Mouse (Mus musculus): ENCODE data around the gene Rnf169. TPM values are rescaled to one million over a fixed set of nuclear protein-coding genes. Genes with fewer than 3 reads are reported as not detected.
"Not testable (repeated sequence)": the region's sequence is repeated elsewhere in the genome, so short reads cannot be mapped to it uniquely, and the experiment has no call there.

Gene Rnf169
- total and polyA plus RNA-seq, 2 experiments from 2014 or later: 2.6 to 14.2 TPM

GRCm38 (mm10) chr7:99946356-99946755 lies 33.9 kb downstream of the Rnf169 start:
- 92% methylated on average over 4 of the region's 4 CpGs for WGBS
- H3K4me1 ChIP-seq (ENCODE audit: insufficient read depth, low read length): no peaks in the 10 kb centered on the region
- no peak for TF ChIP-seq CTCF (IDR thresholded peaks at IDR 0.05; ENCODE audit: low read depth)

GRCm38 (mm10) chr7:99945939-99946338 lies 34.3 kb downstream of the Rnf169 start:
- no peaks in the 10 kb centered on the region for H3K27me3 ChIP-seq (ENCODE audit: insufficient read depth, low read length)
- peaks cover 30% of the 10 kb centered on the region for H3K36me3 ChIP-seq (ENCODE audit: insufficient read depth, low read length)
- no peak for TF ChIP-seq CTCF (IDR thresholded peaks at IDR 0.05; ENCODE audit: low read depth)
- ATAC-seq (no peak), DNase-seq (ENCODE audit: low spot score) (no peak)
- no peak overlapping the region for H3K9ac ChIP-seq (replicated peaks; ENCODE audit: low read length)
- no peaks in the 10 kb centered on the region for H3K9me3 ChIP-seq (ENCODE audit: low read length)
- H3K27ac ChIP-seq: no peak overlapping the region
- no peaks in the 10 kb centered on the region for H3K4me1 ChIP-seq (ENCODE audit: insufficient read depth, low read length)
- H3K4me2 ChIP-seq (ENCODE audit: low read depth, low read length): no peak overlapping the region
- H3K4me3 ChIP-seq (ENCODE audit: low read length): no peak overlapping the region
- WGBS: 98% methylated on average over 3 of the region's 3 CpGs

More at GRCm38 (mm10) chr7:99946356-99946755, 33.9 kb downstream of the Rnf169 start:
- H3K27me3 ChIP-seq (ENCODE audit: insufficient read depth, low read length): no peaks in the 10 kb centered on the region
- H3K4me3 ChIP-seq (ENCODE audit: low read length): no peak overlapping the region
- DNase-seq (ENCODE audit: low spot score) (no peak), ATAC-seq (no peak)
- no peak overlapping the region for H3K9ac ChIP-seq (replicated peaks; ENCODE audit: low read length)
- peaks cover 30% of the 10 kb centered on the region for H3K36me3 ChIP-seq (ENCODE audit: insufficient read depth, low read length)
- no peak overlapping the region for H3K27ac ChIP-seq
- H3K4me2 ChIP-seq (ENCODE audit: low read depth, low read length): no peak overlapping the region
- H3K9me3 ChIP-seq (ENCODE audit: low read length): no peaks in the 10 kb centered on the region

- DNase-seq (ENCODE audit: low spot score); H3K4me3 ChIP-seq (ENCODE audit: low read length); H3K4me1 ChIP-seq (ENCODE audit: insufficient read depth, low read length); H3K4me2 ChIP-seq (ENCODE audit: low read depth, low read length); ATAC-seq; H3K9me3 ChIP-seq (ENCODE audit: low read length); H3K9ac ChIP-seq (replicated peaks; ENCODE audit: low read length); H3K27ac ChIP-seq; H3K27me3 ChIP-seq (ENCODE audit: insufficient read depth, low read length): not testable (repeated sequence)
- WGBS: 90% methylated on average over 22 of the region's 22 CpGs
- peaks cover 30% of the 10 kb centered on the region for H3K36me3 ChIP-seq (ENCODE audit: insufficient read depth, low read length)
Observed at GRCm38 (mm10) chr7:99945012-99945411, 35.2 kb downstream of the Rnf169 start.

GRCm38 (mm10) chr7:99944520-99944919 lies 35.7 kb downstream of the Rnf169 start:
- no peak overlapping the region for H3K4me3 ChIP-seq (ENCODE audit: low read length)
- H3K4me2 ChIP-seq (ENCODE audit: low read depth, low read length): no peak overlapping the region
- H3K27me3 ChIP-seq (ENCODE audit: insufficient read depth, low read length): no peaks in the 10 kb centered on the region
- DNase-seq (ENCODE audit: low spot score) (no peak), ATAC-seq (no peak)
- H3K9me3 ChIP-seq (ENCODE audit: low read length): no peaks in the 10 kb centered on the region
- TF ChIP-seq CTCF (IDR thresholded peaks at IDR 0.05; ENCODE audit: low read depth): no peak
- H3K36me3 ChIP-seq (ENCODE audit: insufficient read depth, low read length): peaks cover 30% of the 10 kb centered on the region
- H3K9ac ChIP-seq (replicated peaks; ENCODE audit: low read length): no peak overlapping the region
- no peaks in the 10 kb centered on the region for H3K4me1 ChIP-seq (ENCODE audit: insufficient read depth, low read length)
- no peak overlapping the region for H3K27ac ChIP-seq
- over 99% methylated on average over 3 of the region's 3 CpGs for WGBS

- Histone ChIP-seq H3K4me1 (ENCODE audit: insufficient read depth, low read length) (no peaks in the 10 kb centered on the region), H3K9ac (replicated peaks; ENCODE audit: low read length) (no peak overlapping the region), H3K36me3 (ENCODE audit: insufficient read depth, low read length) (peaks cover 25% of the 10 kb centered on the region), H3K9me3 (ENCODE audit: low read length) (no peaks in the 10 kb centered on the region), H3K27me3 (ENCODE audit: insufficient read depth, low read length) (no peaks in the 10 kb centered on the region), H3K4me3 (ENCODE audit: low read length) (no peak overlapping the region), H3K4me2 (ENCODE audit: low read depth, low read length) (no peak overlapping the region), H3K27ac (no peak overlapping the region)
- WGBS: 100% methylated on average over 1 of the region's 1 CpGs
- no peak for TF ChIP-seq CTCF (IDR thresholded peaks at IDR 0.05; ENCODE audit: low read depth)
- ATAC-seq (no peak), DNase-seq (ENCODE audit: low spot score) (no peak)
Observed at GRCm38 (mm10) chr7:99940669-99941068, 39.6 kb downstream of the Rnf169 start.

- no peaks in the 10 kb centered on the region for H3K9me3 ChIP-seq (ENCODE audit: low read length)
- H3K27ac ChIP-seq: no peak overlapping the region
- peaks cover 19% of the 10 kb centered on the region for H3K36me3 ChIP-seq (ENCODE audit: insufficient read depth, low read length)
- H3K4me2 ChIP-seq (ENCODE audit: low read depth, low read length): no peak overlapping the region
- WGBS: 80% methylated on average over 1 of the region's 1 CpGs
- peak; percentile 31 for DNase-seq (ENCODE audit: low spot score)
- H3K4me3 ChIP-seq (ENCODE audit: low read length): no peak overlapping the region
- no peaks in the 10 kb centered on the region for H3K4me1 ChIP-seq (ENCODE audit: insufficient read depth, low read length)
- H3K27me3 ChIP-seq (ENCODE audit: insufficient read depth, low read length): no peaks in the 10 kb centered on the region
- H3K9ac ChIP-seq (replicated peaks; ENCODE audit: low read length): no peak overlapping the region
- no peak for ATAC-seq
- TF ChIP-seq CTCF (IDR thresholded peaks at IDR 0.05; ENCODE audit: low read depth): peak; percentile 70
Observed at GRCm38 (mm10) chr7:99935758-99936157, 44.5 kb downstream of the Rnf169 start.

- no peak overlapping the region for H3K9ac ChIP-seq (replicated peaks; ENCODE audit: low read length)
- DNase-seq (ENCODE audit: low spot score) (peak; percentile 85), ATAC-seq (peak; percentile 76)
- peaks cover 31% of the 10 kb centered on the region for H3K36me3 ChIP-seq (ENCODE audit: insufficient read depth, low read length)
- WGBS: 77% methylated on average over 10 of the region's 10 CpGs
- H3K4me2 ChIP-seq (ENCODE audit: low read depth, low read length): no peak overlapping the region
- no peak overlapping the region for H3K27ac ChIP-seq
- no peaks in the 10 kb centered on the region for H3K9me3 ChIP-seq (ENCODE audit: low read length)
- peak; percentile 81 for TF ChIP-seq CTCF (IDR thresholded peaks at IDR 0.05; ENCODE audit: low read depth)
- H3K4me3 ChIP-seq (ENCODE audit: low read length): no peak overlapping the region
- H3K27me3 ChIP-seq (ENCODE audit: insufficient read depth, low read length): no peaks in the 10 kb centered on the region
- no peaks in the 10 kb centered on the region for H3K4me1 ChIP-seq (ENCODE audit: insufficient read depth, low read length)
Observed at GRCm38 (mm10) chr7:99926916-99927714, 53.1 kb downstream of the Rnf169 start.
